Mouse (Mus musculus) gastrocnemius, postnatal 4 days (tissue): ENCODE data around the gene Usp35. TPM values are rescaled to one million over a fixed set of nuclear protein-coding genes. Genes with fewer than 3 reads are reported as not detected.

Experiments
- DNase-seq, 2 experiments: peaks; one replicate each; pipeline ENCODE4 v3.0.0; 2021 to 2022; ENCODE audit warnings: low spot score in 2 of 2, mixed read lengths in 2 of 2
- long read RNA-seq, 2 experiments: library from polyadenylated mRNA; stranded (forward); transcript quantifications; one replicate each; pipeline ENCODE4 v2.0.0; 2021
- total RNA-seq, 2 experiments: library from RNA; stranded (reverse); gene quantifications; 2 replicates each; pipeline ENCODE4 v1.2.3; 2021

The Usp35 gene
- 1 to 10 TPM; 1.9 to 2.5 TPM for total RNA-seq
- long read RNA-seq, experiment 1, partial matches to known transcripts: 0 of 1 reads
- long read RNA-seq, experiment 1, other reads (novel, unspliced or antisense): 1 of 1 reads
- long read RNA-seq, experiment 2, full-length matches to known transcripts: 1 of 2 reads
- long read RNA-seq, experiment 2, partial matches to known transcripts: 1 of 2 reads
- long read RNA-seq, experiment 2, other reads (novel, unspliced or antisense): 0 of 2 reads

GRCm38 (mm10) chr7:97331726-97332666, at the start of gene Usp35, which contains the start of gene Kctd21:
TSS of gene Usp35 (minus strand) at chr7:97332020.
TSS of gene Kctd21 (plus strand) at chr7:97332327.
- peak; percentile 93 to 96 for DNase-seq

GRCm38 (mm10) chr7:97380500-97381123, 48.8 kb upstream of the Usp35 start:
- DNase-seq: no peak

- no peak for DNase-seq
Observed at GRCm38 (mm10) chr7:97379304-97379703, 47.5 kb upstream of the Usp35 start.

GRCm38 (mm10) chr7:97375906-97376305, 44.1 kb upstream of the Usp35 start:
- no peak for DNase-seq

- DNase-seq: no peak
Observed at GRCm38 (mm10) chr7:97375101-97375500, 43.3 kb upstream of the Usp35 start.

- no peak for DNase-seq
Observed at GRCm38 (mm10) chr7:97365887-97366286, 34.1 kb upstream of the Usp35 start.

GRCm38 (mm10) chr7:97361467-97361866, 29.6 kb upstream of the Usp35 start:
- DNase-seq: no peak

GRCm38 (mm10) chr7:97360955-97361354, 29.1 kb upstream of the Usp35 start:
- DNase-seq: no peak

- DNase-seq: no peak
Observed at GRCm38 (mm10) chr7:97360166-97360565, 28.3 kb upstream of the Usp35 start.

GRCm38 (mm10) chr7:97358347-97358746, 26.5 kb upstream of the Usp35 start:
- DNase-seq: no peak

GRCm38 (mm10) chr7:97357840-97358239, 26.0 kb upstream of the Usp35 start:
- DNase-seq: no peak

GRCm38 (mm10) chr7:97356875-97357276, 25.1 kb upstream of the Usp35 start:
- peak in 1 of 2 experiments; percentile 37 for DNase-seq

GRCm38 (mm10) chr7:97356253-97356652, 24.4 kb upstream of the Usp35 start:
- DNase-seq: no peak

GRCm38 (mm10) chr7:97355068-97355841, 23.4 kb upstream of the Usp35 start:
- no peak for DNase-seq

- no peak for DNase-seq
Observed at GRCm38 (mm10) chr7:97353356-97353755, 21.5 kb upstream of the Usp35 start.

GRCm38 (mm10) chr7:97351792-97352513, 20.1 kb upstream of the Usp35 start:
- DNase-seq: no peak

- DNase-seq: no peak
Observed at GRCm38 (mm10) chr7:97350891-97351290, 19.1 kb upstream of the Usp35 start.

GRCm38 (mm10) chr7:97349438-97349837, 17.6 kb upstream of the Usp35 start:
- no peak for DNase-seq

GRCm38 (mm10) chr7:97348836-97349235, 17.0 kb upstream of the Usp35 start:
- no peak for DNase-seq

GRCm38 (mm10) chr7:97348318-97348717, 16.5 kb upstream of the Usp35 start:
- no peak for DNase-seq
